Mouse (Mus musculus) regulatory T cell (primary cell): ENCODE data around the gene Pms2.

Experiments
- in situ Hi-C: fragments of 300-600 bp; cut with MboI, MseI; formaldehyde crosslinking; loops from one replicate; pipeline ENCODE4 v1.15.1; 2025; ENCODE audit warnings: high pct_unique_total_duplicates

Pms2 gene

DNA sequence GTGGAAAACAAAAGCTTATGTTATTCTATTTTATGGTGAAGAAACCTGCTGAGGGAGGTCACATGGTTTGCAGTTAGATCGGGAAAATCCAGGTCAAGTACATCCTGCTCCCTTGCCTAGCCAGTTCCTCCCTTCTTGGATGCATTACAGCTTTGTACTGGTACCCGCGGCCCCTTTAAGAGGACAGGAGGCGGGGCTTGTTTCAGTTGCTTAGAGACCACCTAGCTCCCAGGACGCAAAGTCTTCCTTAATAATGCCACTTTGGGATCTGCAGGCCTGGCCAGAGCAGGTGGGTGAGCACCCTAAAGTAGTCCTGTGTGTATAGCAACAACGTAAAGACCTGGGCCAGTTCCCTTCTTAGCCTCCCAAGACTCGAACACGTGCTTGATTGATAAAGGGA is 23.1 kb downstream of the Pms2 start, which contains the start of gene Rsph10b:
TSS of gene Rsph10b (plus strand) at position 205 of the 400 bp plus-strand sequence.
- in situ Hi-C loops, result no loop called here

DNA sequence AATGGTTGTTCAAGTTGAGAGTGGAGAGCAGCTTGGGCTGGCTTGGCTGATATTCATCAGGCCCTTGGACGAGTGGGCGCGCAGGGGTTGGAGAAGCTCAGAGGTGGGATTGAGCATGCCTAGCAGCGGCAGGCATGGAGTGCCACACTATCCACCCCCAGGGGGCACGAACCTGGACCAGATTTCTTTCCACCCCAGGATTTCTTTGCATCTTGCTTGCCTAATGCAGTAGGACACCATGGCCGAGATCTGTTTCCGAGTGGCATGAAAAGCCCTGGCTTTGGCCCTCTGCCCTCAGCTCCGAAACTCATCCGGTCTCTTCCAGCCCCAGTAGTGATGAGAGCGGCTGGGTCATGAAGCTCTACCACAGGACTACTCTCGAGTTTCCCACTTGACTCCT is 23.6 kb downstream of the Pms2 start:
- in situ Hi-C loops, result no loop called here

DNA sequence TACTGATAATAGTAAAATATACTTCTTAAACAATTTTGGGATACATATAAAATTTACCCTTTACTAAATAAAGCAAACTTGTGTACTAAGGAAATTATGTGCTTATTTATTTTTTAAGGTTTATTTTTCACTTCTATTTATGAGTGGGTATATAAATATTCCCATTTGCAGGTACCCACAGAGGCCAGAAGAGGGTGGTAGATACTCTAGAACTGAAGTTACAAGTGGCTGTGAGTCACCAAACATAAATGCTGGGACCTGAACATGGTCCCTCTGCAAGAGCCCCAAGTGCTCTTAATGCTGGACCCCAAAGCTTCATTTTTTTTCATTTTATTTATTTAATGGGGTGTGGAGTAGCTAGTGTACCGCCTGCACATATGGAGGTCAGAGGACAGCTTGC is 24.1 kb downstream of the Pms2 start:
- in situ Hi-C loops, result no loop called here

DNA sequence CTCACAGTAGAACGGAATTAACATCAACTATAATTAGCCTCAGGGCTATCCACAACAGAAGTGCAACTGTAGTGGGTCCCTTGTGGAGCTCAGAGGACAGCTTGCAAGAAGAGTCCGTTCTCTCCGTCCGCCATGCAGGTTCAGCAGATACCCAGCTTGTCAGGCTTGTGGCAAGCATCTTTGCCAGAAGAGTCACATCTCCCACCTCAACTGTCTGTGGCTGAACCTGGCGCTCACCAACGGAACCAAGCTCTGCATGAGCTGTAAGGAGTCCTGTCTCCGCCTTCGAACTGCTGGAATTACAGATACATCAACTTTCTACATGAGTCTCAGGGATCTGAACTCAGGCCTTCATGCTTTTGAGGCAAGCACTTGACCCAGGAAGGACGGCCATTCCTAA is 26.4 kb downstream of the Pms2 start:
- in situ Hi-C loops, result no loop called here

DNA sequence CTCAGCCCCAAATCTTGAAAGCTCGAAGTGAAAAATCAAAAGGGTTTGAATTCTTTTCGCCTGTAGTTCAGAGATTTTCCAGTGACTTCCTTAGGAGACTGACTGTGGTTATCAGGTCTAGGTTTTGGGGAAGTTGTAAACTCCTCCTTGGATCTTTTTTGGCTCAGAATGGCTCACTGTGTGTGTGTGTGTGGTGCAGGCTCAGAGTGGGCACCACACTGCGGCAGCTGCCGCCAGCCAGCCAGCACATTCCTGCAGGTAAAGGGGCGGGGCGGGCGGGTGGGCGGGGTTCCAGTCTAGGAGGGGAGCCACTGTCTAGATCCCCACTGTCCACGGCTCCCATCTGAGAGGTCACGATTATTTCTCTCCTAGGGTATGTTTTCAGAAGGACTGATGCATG is 31.8 kb downstream of the Pms2 start:
- in situ Hi-C loops, result no loop called here

DNA sequence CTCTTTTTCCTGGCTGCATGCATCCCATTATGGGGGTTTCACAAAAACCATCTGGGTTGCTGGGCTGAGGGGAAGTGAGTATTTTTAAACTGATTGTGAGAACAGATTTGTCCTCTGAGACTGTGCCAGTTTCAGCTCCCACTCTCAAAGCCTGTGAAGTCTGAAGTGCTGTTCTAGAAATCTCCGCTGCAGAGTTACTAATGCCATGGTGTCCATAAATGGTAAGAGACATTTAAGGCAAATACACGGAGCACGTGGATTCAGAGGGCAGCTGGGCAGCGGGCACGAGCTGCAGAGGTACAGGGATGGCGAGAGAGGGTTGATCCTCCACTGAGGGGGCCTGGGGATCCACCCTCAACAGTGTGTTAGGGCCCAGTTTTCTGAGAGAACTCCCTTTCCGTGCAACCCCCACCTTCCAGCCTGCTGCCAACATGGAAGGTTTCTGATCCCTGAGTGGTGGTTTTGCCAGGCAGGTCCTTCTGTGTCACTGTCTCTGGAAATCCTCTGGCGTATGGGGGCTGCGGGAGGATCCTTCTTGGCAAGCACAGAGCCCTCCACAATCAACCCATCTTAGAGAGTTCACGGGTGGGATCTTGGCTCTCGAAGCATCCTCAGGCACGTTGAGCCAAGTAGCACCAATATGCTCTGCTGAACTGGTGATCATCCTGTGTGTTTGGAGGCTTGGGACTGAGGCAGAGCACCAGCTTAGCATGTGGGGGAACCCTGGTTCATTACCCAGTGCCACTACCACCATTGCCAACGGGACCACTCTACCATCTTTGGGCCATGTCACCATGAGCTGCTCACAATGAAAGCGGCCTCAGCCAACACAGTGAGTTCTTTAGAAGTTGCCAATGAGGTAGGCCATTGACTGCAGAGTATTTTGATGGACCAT is 33.7 kb downstream of the Pms2 start:
- in situ Hi-C loops, result no loop called here

DNA sequence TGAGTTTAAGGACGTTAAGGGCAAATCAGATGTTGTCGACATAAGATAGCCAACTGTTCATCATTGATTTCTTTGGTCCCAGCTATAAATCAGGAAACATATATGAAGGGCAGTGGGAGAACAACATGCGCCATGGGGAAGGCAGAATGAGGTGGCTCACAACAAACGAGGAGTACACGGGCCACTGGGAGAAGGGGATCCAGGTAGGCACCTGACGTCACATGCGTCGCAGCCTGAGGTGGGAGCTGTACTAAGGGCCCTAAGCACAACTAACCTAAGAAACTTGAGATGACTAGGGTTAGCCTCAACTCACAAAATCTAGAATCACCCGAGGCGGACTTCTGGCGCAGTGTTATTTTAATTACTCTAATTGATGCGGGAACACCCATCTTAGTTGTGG is 38.6 kb downstream of the Pms2 start:
- in situ Hi-C loops, result no loop called here

DNA sequence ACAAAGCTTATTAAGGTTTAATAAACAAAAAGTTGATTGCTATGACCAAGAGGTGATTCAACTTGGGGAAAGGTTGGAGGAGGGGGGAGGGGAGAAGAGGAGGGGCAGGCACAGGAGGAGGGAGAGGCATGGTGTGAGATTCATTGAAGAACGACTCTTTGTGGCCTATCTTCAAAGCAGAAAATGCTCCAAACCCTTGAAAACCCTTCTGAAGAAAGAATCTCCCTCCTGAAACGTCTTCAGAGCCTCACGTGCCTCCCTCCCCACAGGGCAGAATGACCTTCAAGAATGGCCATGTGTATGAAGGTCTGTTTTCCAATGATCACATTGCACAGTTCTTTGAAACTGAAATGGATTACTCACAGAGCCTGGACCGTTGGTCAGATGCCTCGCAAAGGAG is 40.3 kb downstream of the Pms2 start:
- in situ Hi-C loops, result no loop called here

DNA sequence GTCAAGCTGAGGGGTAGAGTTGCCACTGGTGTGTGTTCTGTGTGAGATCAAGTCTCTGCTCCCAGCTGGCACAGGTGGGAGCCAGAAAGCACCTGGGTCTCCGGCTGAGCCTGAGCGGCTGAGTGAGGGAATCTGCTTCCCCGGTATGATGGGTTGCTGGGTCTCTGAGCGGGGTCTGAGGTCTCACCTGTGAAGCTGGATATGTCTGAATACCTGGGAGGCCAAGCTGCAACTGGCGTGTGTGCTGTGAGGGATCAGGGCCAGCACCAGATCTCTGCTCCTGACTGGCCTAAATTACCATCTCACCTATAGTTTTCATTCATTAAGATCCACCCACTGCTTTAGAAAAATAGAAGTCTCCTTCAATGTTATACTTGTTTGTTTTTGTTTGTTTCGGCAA is 47.3 kb downstream of the Pms2 start:
- in situ Hi-C loops, result no loop called here

DNA sequence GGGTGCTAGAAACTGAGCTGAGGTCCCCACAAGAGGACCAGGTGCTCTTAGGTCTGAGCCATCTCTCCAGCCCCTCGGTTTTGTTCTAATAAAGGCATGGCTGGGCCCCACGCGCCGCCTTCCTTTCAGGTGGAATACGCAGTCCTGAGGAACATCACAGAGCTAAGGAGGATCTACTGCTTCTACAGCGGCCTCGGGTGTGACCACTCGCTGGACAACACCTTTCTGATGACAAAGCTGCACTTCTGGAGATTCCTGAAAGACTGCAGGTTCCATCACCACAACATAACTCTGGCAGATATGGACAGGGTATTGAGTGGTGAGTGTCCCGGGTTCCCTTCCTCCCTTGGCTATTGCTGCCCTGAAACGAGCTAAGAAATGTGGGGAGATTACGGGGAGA is 49.8 kb downstream of the Pms2 start:
- in situ Hi-C loops, result no loop called here

DNA sequence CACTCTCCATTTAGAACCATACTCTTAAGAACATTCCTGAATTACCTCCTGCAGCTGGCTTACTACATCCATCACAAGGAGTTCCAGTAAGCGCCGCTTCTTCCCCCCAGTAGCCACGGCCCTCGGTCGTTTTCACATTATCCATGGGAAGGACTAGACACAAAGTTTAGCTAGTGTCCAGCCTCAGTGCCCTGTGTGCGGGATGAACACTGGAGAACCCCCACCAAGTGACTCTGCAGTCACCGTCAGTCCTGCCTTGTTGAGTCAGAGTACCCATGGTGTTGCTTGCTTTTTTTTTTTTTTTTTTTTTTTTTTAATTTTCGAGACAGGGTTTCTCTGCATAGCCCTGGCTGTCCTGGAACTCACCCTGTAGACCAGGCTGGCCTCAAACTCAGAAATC is 51.4 kb downstream of the Pms2 start:
- in situ Hi-C loops, result loop anchor here (10.0 kb wide), 1 partner anchor 526 kb away; no protein-coding TSS in a partner anchor

DNA sequence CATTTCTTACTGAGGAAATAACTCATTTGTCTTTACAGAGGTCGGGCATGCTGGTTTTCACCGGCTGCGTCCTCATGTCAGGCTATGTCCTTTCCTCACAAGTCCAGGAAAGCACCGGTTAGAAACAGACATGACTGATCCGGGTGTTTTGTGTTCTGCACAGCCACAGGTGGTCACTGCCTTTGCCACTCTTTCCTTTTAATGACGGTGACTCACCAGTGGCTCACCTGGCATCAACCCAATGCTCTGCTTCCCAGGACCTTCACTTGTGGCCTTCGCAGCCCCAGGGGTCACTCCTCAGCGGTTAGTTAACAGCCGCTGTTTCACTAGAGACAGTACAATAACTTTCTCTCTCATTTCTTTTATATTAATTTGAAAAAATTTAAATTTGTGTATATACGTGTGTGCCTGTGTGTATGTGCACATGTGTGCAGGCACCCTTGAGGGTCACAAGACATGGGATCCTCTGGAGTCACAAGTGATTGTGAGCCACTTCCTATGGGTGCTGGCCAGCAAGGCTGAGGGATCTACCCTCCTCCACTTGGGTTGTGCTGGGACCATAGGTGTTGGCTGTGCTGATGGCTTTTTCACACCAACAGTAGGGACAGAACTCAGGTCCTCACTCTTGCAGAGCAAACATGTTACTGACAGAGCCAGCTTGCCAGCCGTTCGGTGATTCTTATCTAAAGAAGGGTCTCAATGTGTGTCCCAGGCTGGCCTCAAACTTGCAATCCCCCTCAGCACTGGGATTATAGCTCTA is 56.0 kb downstream of the Pms2 start:
- in situ Hi-C loops, result loop anchor here (10.0 kb wide), 1 partner anchor 531 kb away; no protein-coding TSS in a partner anchor

DNA sequence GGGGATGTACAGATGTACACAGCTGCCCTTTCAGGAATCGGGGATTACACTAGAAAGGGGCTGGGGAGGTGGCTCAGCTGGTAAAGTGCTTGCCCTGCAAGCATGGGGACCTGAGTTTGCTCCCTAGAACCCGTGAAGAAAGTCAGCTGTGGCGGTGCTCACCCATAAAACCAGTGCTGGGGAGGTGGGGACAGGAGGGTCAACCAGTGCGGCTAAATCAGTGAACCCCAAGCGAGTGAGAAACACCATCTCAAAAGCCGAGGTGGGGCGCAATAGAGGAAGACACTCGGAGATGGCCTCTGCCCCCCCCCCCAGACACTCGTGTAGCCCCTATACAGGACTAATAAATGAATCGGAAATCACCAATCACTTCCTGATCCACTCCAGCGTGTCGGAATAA is 56.9 kb downstream of the Pms2 start:
- in situ Hi-C loops, result loop anchor here (10.0 kb wide), 1 partner anchor 532 kb away; no protein-coding TSS in a partner anchor

DNA sequence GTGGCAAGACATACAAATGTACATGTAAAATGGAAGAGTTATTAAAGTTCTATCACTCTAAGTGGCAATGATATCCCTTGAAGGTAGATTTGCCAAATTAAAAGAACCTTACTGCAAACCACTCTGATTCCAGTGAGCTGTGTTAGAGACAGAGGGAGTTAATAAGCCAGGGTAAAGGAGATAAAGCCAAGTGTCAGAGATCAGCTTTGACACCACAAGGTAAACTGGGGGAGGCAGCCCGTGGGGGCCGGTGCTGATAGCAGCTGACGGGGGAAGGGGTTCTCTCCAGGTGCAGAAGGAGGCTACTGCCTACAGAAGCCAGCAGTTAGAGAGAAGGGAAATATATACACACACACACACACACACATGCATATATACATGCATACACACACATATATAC is 62.9 kb downstream of the Pms2 start:
- in situ Hi-C loops, result no loop called here

DNA sequence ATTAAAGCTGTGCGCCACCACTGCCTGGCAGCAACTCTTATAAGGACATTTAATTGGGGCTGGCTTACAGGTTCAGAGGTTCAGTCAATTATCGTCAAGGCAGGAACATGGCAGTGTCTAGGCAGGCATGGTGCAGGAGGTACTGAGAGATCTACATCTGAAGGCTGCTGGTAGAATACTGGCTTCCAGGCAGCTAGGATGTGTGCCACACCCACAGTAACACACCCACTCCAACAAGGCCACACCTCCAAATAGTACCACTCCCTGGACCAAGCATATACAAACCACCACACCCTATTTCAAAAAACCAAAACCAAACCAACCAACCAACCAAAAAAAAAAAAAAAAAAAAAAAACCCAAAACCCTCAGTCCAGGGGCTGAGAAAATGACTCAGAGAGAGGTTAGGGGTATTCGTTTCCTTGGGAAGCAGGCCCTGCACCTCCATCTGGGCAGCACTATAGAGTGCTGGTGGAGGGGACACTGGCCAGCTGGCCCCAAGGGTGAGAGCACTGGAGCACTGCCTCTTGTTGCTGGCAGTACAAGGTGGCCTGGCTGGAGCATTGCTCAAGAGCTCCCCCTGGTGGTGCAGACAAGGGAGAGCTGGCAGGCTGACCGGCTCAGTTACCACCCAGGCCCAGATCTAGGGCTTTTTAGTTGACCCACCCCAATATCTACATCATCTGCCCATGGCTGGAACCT is 65.3 kb downstream of the Pms2 start:
- in situ Hi-C loops, result no loop called here

DNA sequence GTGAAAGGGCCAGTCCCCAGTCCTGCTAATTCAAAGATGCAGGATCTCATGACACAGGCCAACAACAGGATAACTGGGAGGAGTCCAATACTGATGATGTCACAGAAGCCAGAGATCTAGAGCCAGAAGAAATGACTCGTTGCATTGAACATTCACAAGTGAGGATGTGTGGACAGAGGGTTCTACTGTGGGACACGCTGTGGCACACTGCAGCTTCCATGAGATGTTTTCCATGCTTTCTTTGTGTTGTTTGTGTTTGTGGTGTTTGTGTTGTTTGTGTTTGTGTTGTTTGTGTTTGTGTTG is 65.8 kb downstream of the Pms2 start:
- in situ Hi-C loops, result no loop called here

DNA sequence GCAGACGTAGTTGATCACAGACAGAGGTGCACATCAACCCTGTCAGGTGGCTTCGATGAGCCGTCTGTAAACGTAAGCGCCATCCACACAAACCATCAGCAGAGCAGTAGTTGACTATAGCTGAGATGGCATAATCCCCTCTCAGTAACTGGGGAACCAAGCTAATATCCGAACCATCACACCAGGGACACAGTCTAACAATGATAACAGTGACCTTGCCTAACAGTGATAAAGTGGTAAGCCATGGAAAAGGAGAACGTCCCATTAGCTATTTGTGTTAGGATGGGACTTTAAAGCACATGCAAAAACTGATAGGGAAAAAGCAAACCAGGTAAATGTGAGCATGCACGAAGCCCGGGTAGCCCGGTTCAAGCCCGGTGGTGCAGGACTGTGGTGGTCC is 66.5 kb downstream of the Pms2 start:
- in situ Hi-C loops, result no loop called here

DNA sequence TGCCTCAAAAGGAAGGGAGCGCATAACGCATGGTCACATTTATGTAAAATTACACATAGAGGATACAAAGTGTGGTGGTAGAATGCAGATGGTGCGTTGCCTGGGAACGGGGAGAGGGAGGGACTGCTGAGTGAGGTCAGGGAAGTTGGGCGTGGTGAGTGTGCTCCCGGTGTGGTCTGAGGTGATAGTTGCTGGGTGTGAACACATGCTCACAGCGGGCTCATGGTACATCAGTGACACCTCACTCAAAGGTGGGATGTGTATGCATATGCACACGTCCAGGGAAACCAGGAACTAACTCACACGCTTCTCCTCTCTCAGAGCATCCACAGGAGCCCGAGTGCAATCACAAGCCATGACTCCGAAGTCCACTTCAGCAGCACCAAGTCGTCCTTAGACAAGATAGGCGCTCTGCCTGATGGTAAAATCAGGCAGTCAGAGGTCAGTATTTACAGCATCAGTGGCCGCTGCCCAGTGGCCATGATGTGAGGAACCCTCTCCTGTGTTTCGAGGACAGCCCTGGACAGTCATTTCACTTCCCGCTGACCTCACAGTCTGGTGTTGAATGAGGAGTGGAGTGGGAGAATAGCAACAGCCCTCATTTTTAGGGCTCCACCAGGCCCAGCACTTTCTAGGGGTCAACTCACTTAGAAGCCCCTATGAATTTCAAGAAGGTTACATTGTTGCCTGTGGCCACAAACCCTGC is 67.1 kb downstream of the Pms2 start:
- in situ Hi-C loops, result no loop called here

DNA sequence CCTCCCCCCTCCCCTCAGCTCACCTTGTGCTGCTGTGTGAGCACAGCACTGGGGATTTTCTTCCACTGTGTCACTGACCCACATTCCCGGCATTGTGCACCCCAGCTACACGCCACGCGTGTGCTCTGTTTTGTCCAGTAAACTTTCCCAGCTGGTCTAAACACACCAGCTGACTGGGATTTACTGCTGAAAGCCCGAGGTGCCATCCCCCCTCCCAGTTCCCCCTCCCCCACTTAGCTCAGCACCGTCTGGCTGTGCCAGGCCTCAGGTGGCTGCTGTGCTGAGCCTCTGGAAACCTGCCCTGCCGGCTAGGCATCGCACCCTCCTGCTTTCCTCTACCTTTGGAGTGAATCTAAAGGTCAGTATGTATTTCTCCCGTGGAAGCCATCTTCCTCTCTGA is 71.1 kb downstream of the Pms2 start:
- in situ Hi-C loops, result no loop called here

DNA sequence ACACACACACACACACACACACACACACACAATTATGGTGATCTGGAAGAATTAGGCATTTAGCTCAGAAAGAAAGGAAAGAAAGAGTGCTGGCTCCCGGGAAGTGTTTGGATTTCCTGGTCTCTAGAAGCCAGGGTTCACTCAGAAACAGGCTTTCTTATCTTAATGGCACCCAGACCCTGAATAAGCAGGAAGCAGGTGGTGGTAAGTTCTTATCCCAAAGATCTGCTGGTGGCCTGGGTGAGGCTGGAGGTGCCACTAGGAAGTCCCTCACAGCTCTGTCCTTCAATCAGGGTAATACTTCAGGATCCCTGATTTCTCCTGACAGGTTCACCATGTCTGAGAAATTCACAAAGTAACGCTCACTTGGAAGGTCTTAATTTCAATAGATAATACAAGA is 72.6 kb downstream of the Pms2 start:
- in situ Hi-C loops, result no loop called here
